Mouse (Mus musculus): Measurements from ENCODE around the gene Cd2bp2.

- TF ChIP-seq EP300 (IDR thresholded peaks at IDR 0.05; ENCODE audit: low read depth) (no peak), CTCF (IDR thresholded peaks at IDR 0.05; ENCODE audit: low read depth) (no peak)
Observed at GRCm38 (mm10) chr7:127142666-127143065, 53.2 kb downstream of the Cd2bp2 start.
